Mouse (Mus musculus): ENCODE results near the gene Map3k3. TPM values are rescaled to one million over a fixed set of nuclear protein-coding genes. Genes with fewer than 3 reads are reported as not detected.
"Not testable (repeated sequence)": the region's sequence is repeated elsewhere in the genome, so short reads cannot be mapped to it uniquely, and the experiment has no call there.

The Map3k3 gene
- polyA plus RNA-seq, 1 experiment, result 11.3 TPM

GRCm38 (mm10) chr11:106192657-106193370 lies 108.4 kb downstream of the Map3k3 start:
- H3K27me3 ChIP-seq (ENCODE audit: control insufficient read depth, insufficient read depth, low read length), result no peaks in the 10 kb centered on the region

DNA sequence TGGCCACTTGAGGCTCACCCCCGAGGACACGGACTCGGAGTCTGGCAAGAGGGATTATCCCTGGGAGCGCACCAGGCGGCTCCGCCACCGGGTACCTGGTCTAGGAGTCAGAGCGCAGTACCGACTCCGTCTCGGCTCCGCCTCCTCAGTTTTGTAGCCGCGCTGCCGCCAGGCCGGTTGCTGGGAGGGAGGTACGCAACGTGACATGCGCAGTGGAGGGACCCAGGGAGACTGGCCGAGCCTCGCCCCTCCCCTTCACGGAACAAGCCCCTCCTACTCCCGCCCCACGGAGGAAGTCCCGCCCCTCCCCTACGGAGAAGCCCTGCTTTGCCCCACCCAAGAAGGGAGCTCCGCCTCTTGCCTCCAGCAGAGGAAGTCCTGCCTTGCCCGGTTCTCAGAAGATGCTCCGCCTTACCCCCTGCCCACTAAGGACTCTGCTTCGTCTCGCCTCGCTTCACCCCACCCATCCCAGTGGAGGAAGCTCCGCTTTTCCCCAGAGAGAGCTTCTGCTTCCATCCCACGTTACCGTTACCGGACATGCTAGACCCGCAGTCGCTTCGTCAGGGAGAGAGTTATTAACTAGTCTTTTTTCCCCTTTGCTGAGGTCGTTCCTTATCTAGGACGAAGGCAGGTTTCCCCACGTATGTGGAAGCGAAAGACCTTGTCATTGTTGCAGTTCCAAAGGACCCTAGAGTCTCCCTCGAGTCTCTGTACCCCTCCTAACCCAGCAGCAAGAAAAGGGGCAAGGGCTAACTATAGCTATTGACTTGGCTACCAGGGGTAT lies 109.2 kb downstream of the Map3k3 start:
- H3K4me1 ChIP-seq (ENCODE audit: control insufficient read depth, insufficient read depth, low read length), result no peaks in the 10 kb centered on the region
- TF ChIP-seq CTCF (IDR thresholded peaks at IDR 0.05; ENCODE audit: control insufficient read depth, insufficient read depth, insufficient replicate concordance, low read depth, low read length), result no peak
- TF ChIP-seq POLR2A (IDR thresholded peaks at IDR 0.05; ENCODE audit: control insufficient read depth, low read depth, low read length), result peak; percentile 99
- peak overlapping the region; percentile 92 for H3K27ac ChIP-seq (ENCODE audit: control insufficient read depth, insufficient read depth, low read depth, low read length)
- no peaks in the 10 kb centered on the region for H3K27me3 ChIP-seq (ENCODE audit: control insufficient read depth, insufficient read depth, low read length)
- peak overlapping the region; percentile 95 for H3K4me3 ChIP-seq (ENCODE audit: control insufficient read depth, low read depth, low read length)
- H3K36me3 ChIP-seq (ENCODE audit: control insufficient read depth, insufficient read depth, low read length), result peaks cover 1% of the 10 kb centered on the region; the same call in 1 of the 2 replicates

More at GRCm38 (mm10) chr11:106192657-106193370, 108.4 kb downstream of the Map3k3 start:
- Histone ChIP-seq H3K27ac (ENCODE audit: control insufficient read depth, insufficient read depth, low read depth, low read length) (peak overlapping the region; percentile 92), H3K4me3 (ENCODE audit: control insufficient read depth, low read depth, low read length) (peak overlapping the region; percentile 95), H3K4me1 (ENCODE audit: control insufficient read depth, insufficient read depth, low read length) (no peaks in the 10 kb centered on the region), H3K36me3 (ENCODE audit: control insufficient read depth, insufficient read depth, low read length) (no peaks in the 10 kb centered on the region)
- no peak for TF ChIP-seq CTCF (IDR thresholded peaks at IDR 0.05; ENCODE audit: control insufficient read depth, insufficient read depth, insufficient replicate concordance, low read depth, low read length)
- TF ChIP-seq POLR2A (IDR thresholded peaks at IDR 0.05; ENCODE audit: control insufficient read depth, low read depth, low read length), result no peak

- Histone ChIP-seq H3K36me3 (ENCODE audit: control insufficient read depth, insufficient read depth, low read length) (peaks cover 1% of the 10 kb centered on the region; the same call in 1 of the 2 replicates), H3K27me3 (ENCODE audit: control insufficient read depth, insufficient read depth, low read length) (no peaks in the 10 kb centered on the region), H3K4me3 (ENCODE audit: control insufficient read depth, low read depth, low read length) (peak overlapping the region; percentile 95), H3K27ac (ENCODE audit: control insufficient read depth, insufficient read depth, low read depth, low read length) (peak overlapping the region; percentile 69), H3K4me1 (ENCODE audit: control insufficient read depth, insufficient read depth, low read length) (no peaks in the 10 kb centered on the region)
- TF ChIP-seq CTCF (IDR thresholded peaks at IDR 0.05; ENCODE audit: control insufficient read depth, insufficient read depth, insufficient replicate concordance, low read depth, low read length) (no peak), POLR2A (IDR thresholded peaks at IDR 0.05; ENCODE audit: control insufficient read depth, low read depth, low read length) (no peak)
Measured at GRCm38 (mm10) chr11:106194155-106194541, 109.7 kb downstream of the Map3k3 start.

- H3K36me3 ChIP-seq (ENCODE audit: control insufficient read depth, insufficient read depth, low read length), result peaks cover 1% of the 10 kb centered on the region; the same call in 1 of the 2 replicates
- no peaks in the 10 kb centered on the region for H3K4me1 ChIP-seq (ENCODE audit: control insufficient read depth, insufficient read depth, low read length)
- H3K27me3 ChIP-seq (ENCODE audit: control insufficient read depth, insufficient read depth, low read length), result no peaks in the 10 kb centered on the region
- H3K27ac ChIP-seq (ENCODE audit: control insufficient read depth, insufficient read depth, low read depth, low read length), result no peak overlapping the region
- TF ChIP-seq POLR2A (IDR thresholded peaks at IDR 0.05; ENCODE audit: control insufficient read depth, low read depth, low read length), result no peak
- TF ChIP-seq CTCF (IDR thresholded peaks at IDR 0.05; ENCODE audit: control insufficient read depth, insufficient read depth, insufficient replicate concordance, low read depth, low read length), result no peak
- H3K4me3 ChIP-seq (ENCODE audit: control insufficient read depth, low read depth, low read length), result peak overlapping the region; percentile 17; the same call in 1 of the 2 replicates
Measured at GRCm38 (mm10) chr11:106194891-106195290, 110.5 kb downstream of the Map3k3 start.

- no peak overlapping the region for H3K4me3 ChIP-seq (ENCODE audit: control insufficient read depth, low read depth, low read length)
- H3K27me3 ChIP-seq (ENCODE audit: control insufficient read depth, insufficient read depth, low read length), result no peaks in the 10 kb centered on the region
- H3K36me3 ChIP-seq (ENCODE audit: control insufficient read depth, insufficient read depth, low read length), result peaks cover 1% of the 10 kb centered on the region; the same call in 1 of the 2 replicates
- H3K4me1 ChIP-seq (ENCODE audit: control insufficient read depth, insufficient read depth, low read length), result no peaks in the 10 kb centered on the region
- H3K27ac ChIP-seq (ENCODE audit: control insufficient read depth, insufficient read depth, low read depth, low read length), result no peak overlapping the region
- TF ChIP-seq CTCF (IDR thresholded peaks at IDR 0.05; ENCODE audit: control insufficient read depth, insufficient read depth, insufficient replicate concordance, low read depth, low read length) (no peak), POLR2A (IDR thresholded peaks at IDR 0.05; ENCODE audit: control insufficient read depth, low read depth, low read length) (no peak)
Measured at GRCm38 (mm10) chr11:106195341-106195740, 110.9 kb downstream of the Map3k3 start.

DNA sequence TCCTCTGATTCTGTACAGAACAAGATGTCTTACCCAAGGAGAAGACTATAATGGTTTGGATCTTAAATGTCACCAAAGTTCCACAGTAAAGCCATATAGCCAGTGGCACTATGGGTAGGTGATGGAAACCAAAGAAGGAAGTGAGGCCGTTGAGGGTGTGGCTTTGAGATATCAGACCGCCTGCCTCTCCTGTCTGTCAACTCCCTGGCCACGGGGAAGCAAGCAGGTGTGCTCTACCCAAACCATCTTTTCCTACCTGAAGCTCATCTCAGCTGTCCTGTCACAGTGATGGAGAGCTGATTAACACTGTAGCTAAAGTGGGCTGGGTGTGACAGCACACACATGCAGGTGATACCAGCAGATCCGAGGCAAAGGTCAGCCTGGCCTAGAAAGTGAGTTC lies 113.9 kb downstream of the Map3k3 start:
- no peaks in the 10 kb centered on the region for H3K27me3 ChIP-seq (ENCODE audit: control insufficient read depth, insufficient read depth, low read length)
- H3K4me1 ChIP-seq (ENCODE audit: control insufficient read depth, insufficient read depth, low read length), result no peaks in the 10 kb centered on the region
- H3K36me3 ChIP-seq (ENCODE audit: control insufficient read depth, insufficient read depth, low read length), result peaks cover 2% of the 10 kb centered on the region; the same call in 1 of the 2 replicates
- H3K4me3 ChIP-seq (ENCODE audit: control insufficient read depth, low read depth, low read length), result peak overlapping the region; percentile 31
- TF ChIP-seq POLR2A (IDR thresholded peaks at IDR 0.05; ENCODE audit: control insufficient read depth, low read depth, low read length) (no peak), CTCF (IDR thresholded peaks at IDR 0.05; ENCODE audit: control insufficient read depth, insufficient read depth, insufficient replicate concordance, low read depth, low read length) (no peak)
- peak overlapping the region; percentile 49 for H3K27ac ChIP-seq (ENCODE audit: control insufficient read depth, insufficient read depth, low read depth, low read length)

- H3K36me3 ChIP-seq (ENCODE audit: control insufficient read depth, insufficient read depth, low read length), result not testable (repeated sequence)
Measured at GRCm38 (mm10) chr11:106199997-106200396, 115.6 kb downstream of the Map3k3 start.

More at GRCm38 (mm10) chr11:106199997-106200396, 115.6 kb downstream of the Map3k3 start:
- H3K27me3 ChIP-seq (ENCODE audit: control insufficient read depth, insufficient read depth, low read length); H3K27ac ChIP-seq (ENCODE audit: control insufficient read depth, insufficient read depth, low read depth, low read length); H3K4me1 ChIP-seq (ENCODE audit: control insufficient read depth, insufficient read depth, low read length): not testable (repeated sequence)
- H3K4me3 ChIP-seq (ENCODE audit: control insufficient read depth, low read depth, low read length), result peak overlapping the region; percentile 7; the same call in 1 of the 2 replicates

Measured in testis, adult 2 months (tissue).